Mouse (Mus musculus) CH12.LX (cell line): ENCODE data around the gene Ctnna2. TPM values are rescaled to one million over a fixed set of nuclear protein-coding genes. Genes with fewer than 3 reads are reported as not detected.

Experiments
- DNase-seq: peaks from one replicate; pipeline ENCODE4 v3.0.0-alpha.2; 2013; ENCODE audit errors: extremely low read depth
- H3K27ac ChIP-seq: 2 replicates; pipeline ENCODE4 v1.5.1; 2012; ENCODE audit warnings: low read depth, mild to moderate bottlenecking, control low read depth, moderate library complexity; ENCODE audit not compliant: insufficient read depth
- H3K27me3 ChIP-seq: replicated peaks from 2 replicates; pipeline ENCODE3; 2012; ENCODE audit warnings: inconsistent platforms
- H3K36me3 ChIP-seq, 2 experiments: replicated peaks in 1 of 2; 2 replicates each; pipeline versions ENCODE3 to v1.6.1; 2012; ENCODE audit warnings: inconsistent platforms in 1 of 2, low read length in 1 of 2, mild to moderate bottlenecking in 1 of 2, mixed read lengths in 1 of 2, moderate library complexity in 1 of 2; ENCODE audit not compliant: control insufficient read depth in 1 of 2, insufficient read depth in 1 of 2
- H3K4me1 ChIP-seq, 2 experiments: 2 replicates each; pipeline ENCODE4 v1.6.1; 2012; ENCODE audit warnings: inconsistent platforms in 1 of 2, moderate library complexity in 1 of 2; ENCODE audit not compliant: insufficient read depth in 2 of 2, control insufficient read depth in 1 of 2
- H3K4me2 ChIP-seq: 2 replicates; pipeline ENCODE4 v1.6.1; 2012; ENCODE audit warnings: low read depth, mild to moderate bottlenecking, control low read depth; ENCODE audit not compliant: poor library complexity, insufficient read depth, severe bottlenecking
- H3K4me3 ChIP-seq, 3 experiments: fragments of 150-350 bp in 1 of 3; sonication (generic) in 1 of 3; replicated peaks in 1 of 3; 2 replicates each; pipeline versions ENCODE3 to v1.5.1; 2011 to 2012; ENCODE audit warnings: low read depth in 2 of 3, low read length in 2 of 3, mild to moderate bottlenecking in 2 of 3, moderate library complexity in 2 of 3, control low read depth in 1 of 3, improper control_type of control experiment in 1 of 3, inconsistent platforms in 1 of 3, mixed read lengths in 1 of 3; ENCODE audit not compliant: poor library complexity in 1 of 3
- H3K79me2 ChIP-seq: replicated peaks from 2 replicates; pipeline ENCODE4 v1.6.1; 2012; ENCODE audit warnings: mild to moderate bottlenecking, moderate library complexity; ENCODE audit not compliant: control insufficient read depth, poor library complexity, insufficient read depth, severe bottlenecking; ENCODE audit errors: extremely low read depth
- H3K9ac ChIP-seq: 2 replicates; pipeline ENCODE4 v1.6.1; 2012; ENCODE audit warnings: low read depth, mild to moderate bottlenecking, control low read depth, moderate library complexity; ENCODE audit not compliant: insufficient read depth
- H3K9me3 ChIP-seq: replicated peaks from 2 replicates; pipeline ENCODE3; 2012; ENCODE audit warnings: low read length, inconsistent platforms, mixed read lengths
- CHD1 ChIP-seq: IDR thresholded peaks from 2 replicates; pipeline ENCODE4 v1.6.1; 2012; ENCODE audit warnings: low read depth, low read length, improper control_type of control experiment, inconsistent platforms
- CHD2 ChIP-seq: IDR thresholded peaks from 2 replicates; pipeline ENCODE4 v1.6.1; 2011; ENCODE audit warnings: low read length, improper control_type of control experiment
- EP300 ChIP-seq: IDR thresholded peaks from 2 replicates; pipeline ENCODE4 v1.6.1; 2011; ENCODE audit warnings: low read length, improper control_type of control experiment
- ETS1 ChIP-seq: conservative IDR thresholded peaks from 2 replicates; pipeline ENCODE4 v1.6.1; 2012; ENCODE audit warnings: low read depth, mild to moderate bottlenecking, inconsistent platforms, low read length, improper control_type of control experiment, moderate library complexity
- GABPA ChIP-seq: IDR thresholded peaks from 2 replicates; pipeline ENCODE4 v1.6.1; 2012; ENCODE audit warnings: low read depth, low read length, improper control_type of control experiment, inconsistent platforms; ENCODE audit not compliant: insufficient replicate concordance
- IRF4 ChIP-seq: IDR thresholded peaks from 2 replicates; pipeline ENCODE4 v1.6.1; 2014; ENCODE audit warnings: low read depth, mild to moderate bottlenecking, inconsistent platforms, low read length, improper control_type of control experiment
- JUN ChIP-seq: IDR thresholded peaks from 2 replicates; pipeline ENCODE4 v1.6.1; 2011; ENCODE audit warnings: low read depth, mild to moderate bottlenecking, low read length, improper control_type of control experiment, moderate library complexity; ENCODE audit not compliant: insufficient read depth
- JUND ChIP-seq: conservative IDR thresholded peaks from 2 replicates; pipeline ENCODE4 v1.6.1; 2011; ENCODE audit warnings: low read depth, low read length, improper control_type of control experiment
- KAT2A ChIP-seq: IDR thresholded peaks from 2 replicates; pipeline ENCODE4 v1.6.1; 2012; ENCODE audit warnings: low read length, improper control_type of control experiment, inconsistent platforms; ENCODE audit not compliant: insufficient replicate concordance
- MAFK ChIP-seq: IDR thresholded peaks from 2 replicates; pipeline ENCODE4 v1.6.1; 2011; ENCODE audit warnings: low read length, improper control_type of control experiment; ENCODE audit not compliant: insufficient replicate concordance
- MEF2A ChIP-seq: IDR thresholded peaks from 2 replicates; pipeline ENCODE4 v1.6.1; 2014; ENCODE audit warnings: low read depth, mild to moderate bottlenecking, inconsistent platforms, low read length, improper control_type of control experiment, borderline replicate concordance
- NELFE ChIP-seq: IDR thresholded peaks from 2 replicates; pipeline ENCODE4 v1.6.1; 2011; ENCODE audit warnings: low read depth, low read length, improper control_type of control experiment
- NRF1 ChIP-seq: IDR thresholded peaks from 2 replicates; pipeline ENCODE4 v1.6.1; 2014; ENCODE audit warnings: low read depth, mild to moderate bottlenecking, inconsistent platforms, low read length, improper control_type of control experiment, moderate library complexity
- POLR2A ChIP-seq: IDR thresholded peaks from 2 replicates; pipeline ENCODE4 v1.6.1; 2011; ENCODE audit warnings: low read depth, mild to moderate bottlenecking, improper control_type of control experiment, low read length
- RAD21 ChIP-seq: IDR thresholded peaks from 2 replicates; pipeline ENCODE4 v1.6.1; 2011; ENCODE audit warnings: low read depth, mild to moderate bottlenecking, low read length, improper control_type of control experiment, moderate library complexity
- SIN3A ChIP-seq: IDR thresholded peaks from 2 replicates; pipeline ENCODE4 v1.6.1; 2012; ENCODE audit warnings: low read length, improper control_type of control experiment, inconsistent platforms
- UBTF ChIP-seq: IDR thresholded peaks from 2 replicates; pipeline ENCODE4 v1.6.1; 2012; ENCODE audit warnings: low read depth, mild to moderate bottlenecking, inconsistent platforms, low read length, improper control_type of control experiment, moderate library complexity
- USF1 ChIP-seq: IDR thresholded peaks from 2 replicates; pipeline ENCODE4 v1.6.1; 2014; ENCODE audit warnings: low read depth, mild to moderate bottlenecking, inconsistent platforms, low read length, improper control_type of control experiment
- ZC3H11A ChIP-seq: IDR thresholded peaks from 2 replicates; pipeline ENCODE4 v1.6.1; 2012; ENCODE audit warnings: low read depth, mild to moderate bottlenecking, inconsistent platforms, low read length, improper control_type of control experiment
- ZKSCAN1 ChIP-seq: IDR thresholded peaks from 2 replicates; pipeline ENCODE4 v1.6.1; 2012; ENCODE audit warnings: low read depth, inconsistent platforms, low read length, improper control_type of control experiment, borderline replicate concordance
- dilution Hi-C: fragments of 300-500 bp; cut with MboI; formaldehyde crosslinking; loops from 2 replicates; pipeline ENCODE4 v1.14.3; 2020; ENCODE audit warnings: low sequenced_read_pairs; ENCODE audit not compliant: extremely low pct_unique_long_range_greater_than_20kb, extremely low pct_ligation_motif_present
- in situ Hi-C: fragments of 300-500 bp; cut with MboI; formaldehyde crosslinking; loops from 3 replicates; pipeline ENCODE4 v1.14.3; 2019; ENCODE audit warnings: low sequenced_read_pairs, low pct_ligation_motif_present, low pct_unique_long_range_greater_than_20kb, mixed read lengths
- polyA plus RNA-seq: library from polyadenylated mRNA; unstranded; fragments of >175 nt; gene quantifications from 2 replicates; pipeline ENCODE4 v1.2.1, GENCODE M21; 2012; ENCODE audit warnings: low read depth; ENCODE audit not compliant: insufficient read length
- total RNA-seq, 2 experiments: library from RNA; depleted of rRNA; stranded (reverse); fragments of 300-350 nt in 1 of 2; fragments of >200 nt in 1 of 2; gene quantifications; 2 replicates each; pipeline ENCODE4 v1.2.3; 2012 to 2014

Ctnna2 gene
- total and polyA plus RNA-seq, 3 experiments = not detected

- dilution Hi-C loops = no loop called here
- no peak for DNase-seq
- H3K4me3 ChIP-seq = no peak overlapping the region
- no peak overlapping the region for H3K27ac ChIP-seq
- H3K4me2 ChIP-seq = no peak overlapping the region
- TF ChIP-seq KAT2A = no peak
- TF ChIP-seq GABPA = no peak
- TF ChIP-seq CHD2 = no peak
- TF ChIP-seq IRF4 = no peak
- no peak for TF ChIP-seq MAFK
- no peak for TF ChIP-seq SIN3A
- no peaks in the 10 kb centered on the region for H3K36me3 ChIP-seq
- no peaks in the 10 kb centered on the region for H3K79me2 ChIP-seq
- H3K4me1 ChIP-seq = no peaks in the 10 kb centered on the region
- H3K27me3 ChIP-seq = no peaks in the 10 kb centered on the region
- in situ Hi-C loops = no loop called here
- no peak overlapping the region for H3K9ac ChIP-seq
- H3K9me3 ChIP-seq = peaks cover 40% of the 10 kb centered on the region
Measured at GRCm38 (mm10) chr6:77120926-77121325, 858.6 kb downstream of the Ctnna2 start.

GRCm38 (mm10) chr6:77120510-77120909 is 859.0 kb downstream of the Ctnna2 start:
- no peak for DNase-seq
- no peak for TF ChIP-seq CHD2
- no peak for TF ChIP-seq JUN
- TF ChIP-seq USF1 = no peak
- no peak for TF ChIP-seq NRF1
- TF ChIP-seq CHD1 = no peak
- TF ChIP-seq JUND = no peak
- no peak for TF ChIP-seq ETS1
- no peak for TF ChIP-seq GABPA
- TF ChIP-seq MEF2A = no peak
- no peak for TF ChIP-seq RAD21
- TF ChIP-seq POLR2A = no peak
- no peak for TF ChIP-seq NELFE
- TF ChIP-seq ZKSCAN1 = no peak
- no peak for TF ChIP-seq EP300
- no peak for TF ChIP-seq UBTF
- TF ChIP-seq ZC3H11A = no peak
- H3K9me3 ChIP-seq = peaks cover 39% of the 10 kb centered on the region
- no peak overlapping the region for H3K4me2 ChIP-seq
- no peak overlapping the region for H3K4me3 ChIP-seq
- no peak overlapping the region for H3K27ac ChIP-seq
- H3K27me3 ChIP-seq = no peaks in the 10 kb centered on the region
- no peak overlapping the region for H3K9ac ChIP-seq
- in situ Hi-C loops = no loop called here
- H3K4me1 ChIP-seq = no peaks in the 10 kb centered on the region
- dilution Hi-C loops = no loop called here
- H3K36me3 ChIP-seq = no peaks in the 10 kb centered on the region
- H3K79me2 ChIP-seq = no peaks in the 10 kb centered on the region
